Mouse (Mus musculus): Measurements from ENCODE around the gene Rab11fip3. TPM values are rescaled to one million over a fixed set of nuclear protein-coding genes. Genes with fewer than 3 reads are reported as not detected.
"Not testable (repeated sequence)": the region's sequence is repeated elsewhere in the genome, so short reads cannot be mapped to it uniquely, and the experiment has no call there.

Rab11fip3 gene
- polyA plus RNA-seq, 1 experiment, result 19.7 TPM

DNA sequence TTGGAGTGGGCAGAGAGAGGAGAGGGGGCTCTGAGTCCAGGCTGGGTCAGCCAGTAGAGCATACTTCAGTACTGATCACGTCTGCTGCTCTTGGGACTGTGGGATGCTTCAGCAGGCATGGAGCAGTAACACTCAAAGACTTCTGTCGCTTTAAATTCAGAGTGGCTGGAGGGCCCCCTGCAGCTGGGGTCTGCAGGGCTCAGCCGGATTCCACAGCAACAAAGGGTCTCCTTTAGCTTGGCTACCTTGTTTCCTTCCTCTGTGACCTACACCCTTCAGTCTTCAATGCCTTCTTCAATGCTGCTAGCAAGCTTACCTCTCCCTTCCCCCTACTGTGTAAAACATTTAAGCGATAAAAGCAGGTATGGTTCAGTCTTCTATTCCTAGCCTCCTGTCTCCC lies 41.7 kb upstream of the Rab11fip3 start:
- H3ac ChIP-seq (ENCODE audit: control insufficient read depth, insufficient read length), result no peak overlapping the region
- TF ChIP-seq TCF3 (IDR thresholded peaks at IDR 0.05; ENCODE audit: insufficient read length, low read depth) (no peak), TCF12 (IDR thresholded peaks at IDR 0.05; ENCODE audit: insufficient read depth, poor library complexity, severe bottlenecking) (no peak), CEBPB (IDR thresholded peaks at IDR 0.05; ENCODE audit: insufficient read depth, poor library complexity, severe bottlenecking) (no peak), MAX (IDR thresholded peaks at IDR 0.05; ENCODE audit: low read depth) (no peak), POLR2A (IDR thresholded peaks at IDR 0.05; ENCODE audit: insufficient read length, low read depth) (no peak), REST (IDR thresholded peaks at IDR 0.05; ENCODE audit: insufficient read depth, insufficient read length) (no peak), MYOG (IDR thresholded peaks at IDR 0.05; ENCODE audit: control insufficient read depth in 1 of 3, insufficient read depth in 1 of 3, insufficient read length in 2 of 3, low read depth in 2 of 3) (no peak), POLR2AphosphoS2 (IDR thresholded peaks at IDR 0.05; ENCODE audit: insufficient read length, low read depth) (no peak), USF1 (IDR thresholded peaks at IDR 0.05; ENCODE audit: low read depth) (no peak), E2F4 (IDR thresholded peaks at IDR 0.05; ENCODE audit: insufficient read depth) (no peak), SRF (IDR thresholded peaks at IDR 0.05; ENCODE audit: control insufficient read depth, insufficient read length, low read depth) (no peak)

DNA sequence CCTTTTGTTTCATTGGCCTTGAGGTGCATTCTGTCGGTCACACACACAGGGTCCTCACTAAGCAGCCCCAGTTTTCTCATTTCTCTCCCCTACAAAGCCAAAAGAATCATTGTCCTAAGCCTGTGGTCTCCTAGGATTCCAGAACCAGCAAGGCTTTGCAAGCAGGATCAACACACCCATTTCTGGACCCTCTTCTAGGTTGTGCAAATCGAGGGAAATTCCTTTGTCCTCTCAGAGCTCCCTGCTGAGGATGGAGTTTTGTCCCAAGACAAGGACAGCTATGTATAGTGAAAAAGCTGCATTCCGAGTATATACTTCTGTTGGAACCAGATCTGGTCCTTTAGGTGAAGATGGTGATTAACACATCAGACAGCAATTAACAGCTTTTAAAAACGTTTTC lies 40.8 kb upstream of the Rab11fip3 start:
- H3K4me2 ChIP-seq (ENCODE audit: low read depth), result no peak overlapping the region
- no peak for TF ChIP-seq POLR2AphosphoS2 (IDR thresholded peaks at IDR 0.05; ENCODE audit: insufficient read length, low read depth)
- TF ChIP-seq CEBPB (IDR thresholded peaks at IDR 0.05; ENCODE audit: insufficient read depth, poor library complexity, severe bottlenecking), result no peak
- TF ChIP-seq POLR2A (IDR thresholded peaks at IDR 0.05; ENCODE audit: insufficient read length, low read depth), result no peak
- H3K4me3 ChIP-seq, result no peak overlapping the region
- no peak overlapping the region for H3ac ChIP-seq (ENCODE audit: control insufficient read depth, insufficient read length)
- H3K27me3 ChIP-seq (ENCODE audit: control insufficient read depth, insufficient read depth, insufficient read length), result peaks cover 22% of the 10 kb centered on the region
- no peaks in the 10 kb centered on the region for H3K79me2 ChIP-seq (ENCODE audit: control insufficient read depth, insufficient read depth)
- no peaks in the 10 kb centered on the region for H3K36me3 ChIP-seq (ENCODE audit: control insufficient read depth, insufficient read depth)

More for the DNA sequence above, 41.7 kb upstream of the Rab11fip3 start:
- Histone ChIP-seq H3K4me2 (ENCODE audit: low read depth) (no peak overlapping the region), H3K79me2 (ENCODE audit: control insufficient read depth, insufficient read depth) (no peaks in the 10 kb centered on the region), H3K27me3 (ENCODE audit: control insufficient read depth, insufficient read depth, insufficient read length) (peaks cover 30% of the 10 kb centered on the region), H3K4me3 (no peak overlapping the region), H3K36me3 (ENCODE audit: control insufficient read depth, insufficient read depth) (no peaks in the 10 kb centered on the region)

- Histone ChIP-seq H3K4me3 (no peak overlapping the region), H3ac (ENCODE audit: control insufficient read depth, insufficient read length) (no peak overlapping the region), H3K36me3 (ENCODE audit: control insufficient read depth, insufficient read depth) (no peaks in the 10 kb centered on the region), H3K27me3 (ENCODE audit: control insufficient read depth, insufficient read depth, insufficient read length) (peaks cover 1% of the 10 kb centered on the region), H3K4me2 (ENCODE audit: low read depth) (no peak overlapping the region), H3K79me2 (ENCODE audit: control insufficient read depth, insufficient read depth) (no peaks in the 10 kb centered on the region)
- no peak for TF ChIP-seq SRF (IDR thresholded peaks at IDR 0.05; ENCODE audit: control insufficient read depth, insufficient read length, low read depth)
- no peak for TF ChIP-seq USF1 (IDR thresholded peaks at IDR 0.05; ENCODE audit: low read depth)
- no peak for TF ChIP-seq MYOD1 (IDR thresholded peaks at IDR 0.05; ENCODE audit: control insufficient read depth in 1 of 3, insufficient read length in 2 of 3, low read depth in 2 of 3)
- TF ChIP-seq POLR2AphosphoS2 (IDR thresholded peaks at IDR 0.05; ENCODE audit: insufficient read length, low read depth), result no peak
- TF ChIP-seq CEBPB (IDR thresholded peaks at IDR 0.05; ENCODE audit: insufficient read depth, poor library complexity, severe bottlenecking), result no peak
Measured at GRCm38 (mm10) chr17:26105619-26106018, 36.3 kb upstream of the Rab11fip3 start.

DNA sequence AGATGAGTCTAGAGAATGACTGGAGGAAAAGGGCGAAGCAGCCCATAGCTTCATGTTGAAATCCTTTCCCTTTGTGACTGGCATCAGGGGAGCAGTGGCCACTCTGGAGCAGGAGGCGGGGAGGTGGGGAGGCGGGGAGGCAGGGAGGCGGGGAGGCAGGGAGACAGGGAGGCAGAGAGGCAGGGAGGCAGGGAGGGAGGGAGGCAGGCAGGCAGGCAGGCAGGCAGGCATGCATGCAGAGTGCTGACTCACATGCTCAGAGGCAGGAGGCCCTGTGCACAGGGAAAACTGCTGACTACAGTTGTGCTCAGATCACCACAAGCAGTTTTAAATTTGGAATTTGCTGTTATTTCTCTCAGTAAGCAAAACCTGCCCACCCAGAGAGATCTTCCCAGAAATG lies 32.1 kb upstream of the Rab11fip3 start:
- H3K4me3 ChIP-seq, result no peak overlapping the region
- TF ChIP-seq POLR2A (IDR thresholded peaks at IDR 0.05; ENCODE audit: insufficient read length, low read depth) (no peak), E2F4 (IDR thresholded peaks at IDR 0.05; ENCODE audit: insufficient read depth) (no peak), MAX (IDR thresholded peaks at IDR 0.05; ENCODE audit: low read depth) (no peak), MYOG (IDR thresholded peaks at IDR 0.05; ENCODE audit: control insufficient read depth in 1 of 3, insufficient read depth in 1 of 3, insufficient read length in 2 of 3, low read depth in 2 of 3) (no peak), MYOD1 (IDR thresholded peaks at IDR 0.05; ENCODE audit: control insufficient read depth in 1 of 3, insufficient read length in 2 of 3, low read depth in 2 of 3) (no peak), TCF12 (IDR thresholded peaks at IDR 0.05; ENCODE audit: insufficient read depth, poor library complexity, severe bottlenecking) (no peak), POLR2AphosphoS2 (IDR thresholded peaks at IDR 0.05; ENCODE audit: insufficient read length, low read depth) (no peak), SRF (IDR thresholded peaks at IDR 0.05; ENCODE audit: control insufficient read depth, insufficient read length, low read depth) (no peak), USF1 (IDR thresholded peaks at IDR 0.05; ENCODE audit: low read depth) (no peak), REST (IDR thresholded peaks at IDR 0.05; ENCODE audit: insufficient read depth, insufficient read length) (no peak), TCF3 (IDR thresholded peaks at IDR 0.05; ENCODE audit: insufficient read length, low read depth) (no peak)
- no peaks in the 10 kb centered on the region for H3K27me3 ChIP-seq (ENCODE audit: control insufficient read depth, insufficient read depth, insufficient read length)
- H3ac ChIP-seq (ENCODE audit: control insufficient read depth, insufficient read length), result no peak overlapping the region
- H3K79me2 ChIP-seq (ENCODE audit: control insufficient read depth, insufficient read depth), result no peaks in the 10 kb centered on the region
- no peak overlapping the region for H3K4me2 ChIP-seq (ENCODE audit: low read depth)
- H3K36me3 ChIP-seq (ENCODE audit: control insufficient read depth, insufficient read depth), result no peaks in the 10 kb centered on the region

DNA sequence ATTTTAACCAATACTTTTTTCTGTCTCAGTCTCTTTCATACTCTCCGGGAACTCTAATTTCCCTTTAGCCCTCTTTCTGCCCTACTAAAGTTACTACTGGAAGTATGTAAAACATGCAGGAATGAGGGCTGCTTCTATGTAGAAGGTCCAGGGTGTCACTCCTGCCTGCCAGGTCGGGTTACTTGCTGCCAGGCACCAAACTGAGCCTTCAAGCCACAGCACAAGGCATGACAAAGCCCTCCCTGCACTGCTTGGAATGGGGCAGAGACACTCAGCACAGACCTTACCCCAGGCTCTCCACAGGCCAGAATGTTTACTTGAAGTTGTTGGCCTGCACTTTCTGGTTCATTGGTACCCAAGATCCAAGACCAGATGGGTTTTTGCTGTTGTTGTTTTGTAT lies 30.8 kb upstream of the Rab11fip3 start:
- TF ChIP-seq POLR2AphosphoS2 (IDR thresholded peaks at IDR 0.05; ENCODE audit: insufficient read length, low read depth) (no peak), MYOD1 (IDR thresholded peaks at IDR 0.05; ENCODE audit: control insufficient read depth in 1 of 3, insufficient read length in 2 of 3, low read depth in 2 of 3) (no peak), POLR2A (IDR thresholded peaks at IDR 0.05; ENCODE audit: insufficient read length, low read depth) (no peak), TCF12 (IDR thresholded peaks at IDR 0.05; ENCODE audit: insufficient read depth, poor library complexity, severe bottlenecking) (no peak), MYOG (IDR thresholded peaks at IDR 0.05; ENCODE audit: control insufficient read depth in 1 of 3, insufficient read depth in 1 of 3, insufficient read length in 2 of 3, low read depth in 2 of 3) (no peak), SRF (IDR thresholded peaks at IDR 0.05; ENCODE audit: control insufficient read depth, insufficient read length, low read depth) (no peak), USF1 (IDR thresholded peaks at IDR 0.05; ENCODE audit: low read depth) (no peak), REST (IDR thresholded peaks at IDR 0.05; ENCODE audit: insufficient read depth, insufficient read length) (no peak), TCF3 (IDR thresholded peaks at IDR 0.05; ENCODE audit: insufficient read length, low read depth) (no peak), MAX (IDR thresholded peaks at IDR 0.05; ENCODE audit: low read depth) (no peak), CEBPB (IDR thresholded peaks at IDR 0.05; ENCODE audit: insufficient read depth, poor library complexity, severe bottlenecking) (no peak), E2F4 (IDR thresholded peaks at IDR 0.05; ENCODE audit: insufficient read depth) (no peak)
- Histone ChIP-seq H3ac (ENCODE audit: control insufficient read depth, insufficient read length) (no peak overlapping the region), H3K27me3 (ENCODE audit: control insufficient read depth, insufficient read depth, insufficient read length) (no peaks in the 10 kb centered on the region), H3K36me3 (ENCODE audit: control insufficient read depth, insufficient read depth) (no peaks in the 10 kb centered on the region), H3K79me2 (ENCODE audit: control insufficient read depth, insufficient read depth) (no peaks in the 10 kb centered on the region), H3K4me2 (ENCODE audit: low read depth) (no peak overlapping the region), H3K4me3 (no peak overlapping the region)

GRCm38 (mm10) chr17:26099316-26099715 lies 30.0 kb upstream of the Rab11fip3 start:
- H3K4me3 ChIP-seq; H3K4me2 ChIP-seq (ENCODE audit: low read depth); H3K36me3 ChIP-seq (ENCODE audit: control insufficient read depth, insufficient read depth): not testable (repeated sequence)

More at GRCm38 (mm10) chr17:26099316-26099715, 30.0 kb upstream of the Rab11fip3 start:
- H3K79me2 ChIP-seq (ENCODE audit: control insufficient read depth, insufficient read depth); H3ac ChIP-seq (ENCODE audit: control insufficient read depth, insufficient read length); H3K27me3 ChIP-seq (ENCODE audit: control insufficient read depth, insufficient read depth, insufficient read length): not testable (repeated sequence)

Measured in myocyte (in vitro differentiated cells).